Mouse (Mus musculus): Measurements from ENCODE around the gene Pmm2. TPM values are rescaled to one million over a fixed set of nuclear protein-coding genes. Genes with fewer than 3 reads are reported as not detected.

Gene Pmm2
- total RNA-seq, 1 experiment from 2014 or later: 58.0 TPM

- peak; percentile 63 for ATAC-seq (ENCODE audit: extremely low read depth, insufficient number of reproducible peaks, low FRiP score, poor library complexity, severe bottlenecking)
Measured at GRCm38 (mm10) chr16:8674165-8674564, 36.7 kb downstream of the Pmm2 start.

- no peak for ATAC-seq (ENCODE audit: extremely low read depth, insufficient number of reproducible peaks, low FRiP score, poor library complexity, severe bottlenecking)
Measured at GRCm38 (mm10) chr16:8675559-8675958, 38.1 kb downstream of the Pmm2 start.

DNA sequence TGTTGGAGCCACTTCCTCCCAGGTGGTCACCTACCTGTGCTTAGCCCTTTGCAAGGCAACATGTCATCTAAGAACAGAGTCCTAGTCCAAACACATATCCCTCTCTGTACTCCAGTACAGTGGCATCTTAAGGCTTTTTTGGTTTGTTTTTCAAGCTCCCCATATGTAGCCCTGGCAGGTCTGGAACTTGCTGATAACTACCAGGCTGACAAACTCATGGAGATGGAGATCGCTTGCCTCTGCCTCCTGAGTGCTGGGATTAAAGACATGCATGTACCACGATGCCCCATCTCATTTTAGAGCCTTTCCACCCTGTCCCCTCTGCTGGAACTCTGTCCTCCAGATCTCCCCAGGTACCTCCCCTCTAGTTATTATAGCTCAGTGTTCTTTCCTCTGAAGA, 38.8 kb downstream of the Pmm2 start:
- no peak for ATAC-seq (ENCODE audit: extremely low read depth, insufficient number of reproducible peaks, low FRiP score, poor library complexity, severe bottlenecking)

- no peak; the same call in 1 of the 2 replicates for ATAC-seq (ENCODE audit: extremely low read depth, insufficient number of reproducible peaks, low FRiP score, poor library complexity, severe bottlenecking)
Measured at GRCm38 (mm10) chr16:8676800-8677199, 39.3 kb downstream of the Pmm2 start.

DNA sequence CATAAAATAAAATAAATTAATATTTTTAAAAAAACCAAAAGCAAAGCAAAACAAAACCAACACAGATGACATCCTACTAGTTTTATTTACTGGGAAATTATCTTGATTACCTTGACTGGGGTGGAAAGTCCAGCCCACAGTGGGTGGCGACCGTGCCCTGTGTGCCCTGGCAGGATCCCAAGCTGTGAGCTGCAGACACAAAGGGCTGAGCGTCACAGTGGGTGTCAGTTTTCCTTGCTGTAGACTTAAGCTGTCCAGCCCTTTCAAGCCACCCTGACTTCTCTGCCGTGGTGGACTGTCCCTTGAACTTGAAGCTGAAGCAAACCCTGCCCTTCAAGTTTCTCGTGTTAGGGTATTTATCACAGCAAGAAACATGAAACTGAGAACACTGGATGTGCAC, 40.6 kb downstream of the Pmm2 start:
- no peak for ATAC-seq (ENCODE audit: extremely low read depth, insufficient number of reproducible peaks, low FRiP score, poor library complexity, severe bottlenecking)

GRCm38 (mm10) chr16:8678676-8679075, 41.2 kb downstream of the Pmm2 start:
- ATAC-seq (ENCODE audit: extremely low read depth, insufficient number of reproducible peaks, low FRiP score, poor library complexity, severe bottlenecking): no peak

DNA sequence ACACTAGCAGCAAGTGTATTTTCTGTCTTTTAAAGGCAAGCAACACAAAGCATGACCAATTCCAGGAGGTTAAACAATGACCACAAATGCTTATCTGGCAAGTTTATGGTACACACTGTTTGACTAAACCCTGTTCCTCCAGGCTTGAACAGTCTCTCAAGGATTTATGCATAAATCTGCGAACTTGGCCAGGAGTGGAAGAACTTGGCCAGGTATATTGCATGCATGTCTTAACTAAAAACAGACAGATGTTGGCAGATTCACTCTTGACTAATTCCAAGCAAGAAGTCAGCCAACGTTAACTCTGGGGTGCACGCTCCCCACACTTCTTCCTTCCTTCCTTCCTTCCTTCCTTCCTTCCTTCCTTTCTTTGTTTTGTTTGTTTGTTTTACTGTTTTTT, 42.3 kb downstream of the Pmm2 start:
- ATAC-seq (ENCODE audit: extremely low read depth, insufficient number of reproducible peaks, low FRiP score, poor library complexity, severe bottlenecking): no peak

GRCm38 (mm10) chr16:8680470-8680869, 43.0 kb downstream of the Pmm2 start, which contains the start of gene Gm5767:
TSS of gene Gm5767 (plus strand) at chr16:8680770.
- no peak for ATAC-seq (ENCODE audit: extremely low read depth, insufficient number of reproducible peaks, low FRiP score, poor library complexity, severe bottlenecking)

- no peak for ATAC-seq (ENCODE audit: extremely low read depth, insufficient number of reproducible peaks, low FRiP score, poor library complexity, severe bottlenecking)
Measured at GRCm38 (mm10) chr16:8685087-8685486, 47.6 kb downstream of the Pmm2 start.

GRCm38 (mm10) chr16:8686121-8686870, 48.8 kb downstream of the Pmm2 start:
- ATAC-seq (ENCODE audit: extremely low read depth, insufficient number of reproducible peaks, low FRiP score, poor library complexity, severe bottlenecking): peak; percentile 83

DNA sequence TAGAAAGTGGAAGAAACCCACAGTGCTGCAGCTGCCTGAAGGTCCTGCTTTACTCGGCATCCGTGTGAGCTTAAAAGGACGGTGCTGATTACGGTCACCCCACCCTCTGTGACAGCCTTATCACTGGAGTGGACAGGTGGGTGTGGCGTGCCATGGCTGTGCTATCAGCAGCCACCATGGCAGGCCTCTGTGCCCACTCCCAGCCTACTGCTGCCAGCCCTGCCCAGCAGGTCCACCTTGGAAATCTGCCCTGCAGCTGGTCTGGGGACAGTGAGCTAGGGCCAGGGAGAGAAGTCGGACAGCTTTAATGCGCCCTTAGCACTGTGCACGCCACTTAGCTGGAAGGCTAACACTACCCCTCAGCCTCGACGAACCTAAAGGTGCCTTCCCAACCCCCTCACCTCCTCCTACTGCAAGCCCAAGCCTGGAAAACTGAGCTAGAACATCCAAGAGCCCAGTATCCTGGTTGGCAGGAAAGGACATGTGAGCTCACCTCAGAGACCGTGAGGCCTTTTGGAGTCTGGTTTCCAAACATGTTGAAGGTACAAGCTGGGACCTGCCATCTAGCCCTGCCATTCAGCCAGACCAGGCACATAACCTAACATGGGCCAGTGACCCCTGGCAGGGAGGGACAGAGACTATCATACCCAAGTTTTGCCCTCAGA, 49.5 kb downstream of the Pmm2 start:
- ATAC-seq (ENCODE audit: extremely low read depth, insufficient number of reproducible peaks, low FRiP score, poor library complexity, severe bottlenecking): no peak

- no peak for ATAC-seq (ENCODE audit: extremely low read depth, insufficient number of reproducible peaks, low FRiP score, poor library complexity, severe bottlenecking)
Measured at GRCm38 (mm10) chr16:8687559-8688112, 50.2 kb downstream of the Pmm2 start.

- ATAC-seq (ENCODE audit: extremely low read depth, insufficient number of reproducible peaks, low FRiP score, poor library complexity, severe bottlenecking): no peak
Measured at GRCm38 (mm10) chr16:8689979-8690656, 52.6 kb downstream of the Pmm2 start.

- ATAC-seq (ENCODE audit: extremely low read depth, insufficient number of reproducible peaks, low FRiP score, poor library complexity, severe bottlenecking): no peak
Measured at GRCm38 (mm10) chr16:8691206-8691605, 53.7 kb downstream of the Pmm2 start.

DNA sequence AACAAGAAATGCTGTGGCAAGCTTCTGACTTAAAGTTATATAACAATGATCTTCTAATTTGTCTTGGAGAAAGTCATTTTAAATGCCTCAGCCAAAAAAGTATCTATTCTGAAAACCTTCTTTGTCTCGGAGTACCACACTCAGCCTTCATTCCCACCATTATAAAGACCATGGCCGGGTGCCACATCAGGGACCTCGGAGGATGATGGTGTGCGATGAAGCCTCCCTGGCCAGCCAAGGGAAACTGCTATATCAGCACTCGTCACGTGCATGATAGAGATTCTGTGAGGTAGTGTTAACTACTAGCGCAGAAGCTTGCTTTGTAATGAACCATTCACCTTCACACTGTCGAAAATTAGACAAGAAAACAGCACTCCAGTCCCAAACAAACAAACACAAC, 62.1 kb downstream of the Pmm2 start:
- ATAC-seq (ENCODE audit: extremely low read depth, insufficient number of reproducible peaks, low FRiP score, poor library complexity, severe bottlenecking): no peak

- no peak for ATAC-seq (ENCODE audit: extremely low read depth, insufficient number of reproducible peaks, low FRiP score, poor library complexity, severe bottlenecking)
Measured at GRCm38 (mm10) chr16:8700586-8700985, 63.1 kb downstream of the Pmm2 start.

DNA sequence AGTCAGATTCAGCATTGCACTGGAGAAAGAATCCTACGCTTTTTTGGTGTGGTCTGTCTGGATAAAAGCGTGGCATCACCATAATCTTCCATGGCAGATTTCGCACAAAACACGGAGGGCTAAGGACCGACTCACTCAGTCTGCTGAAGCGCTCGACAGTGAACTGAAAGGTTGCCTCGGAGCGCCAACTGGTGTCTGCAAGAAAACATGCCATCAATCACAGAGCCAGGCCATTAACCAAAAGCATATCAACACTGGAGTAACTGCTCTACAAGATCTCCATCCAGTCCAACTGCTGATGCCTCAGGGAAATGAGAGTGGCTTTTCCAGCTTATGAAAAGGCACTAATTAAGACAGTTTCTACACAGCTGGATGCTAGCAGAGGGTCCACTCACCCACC, 74.5 kb downstream of the Pmm2 start:
- ATAC-seq (ENCODE audit: extremely low read depth, insufficient number of reproducible peaks, low FRiP score, poor library complexity, severe bottlenecking): no peak
